Mouse (Mus musculus) liver, postnatal 0 days (tissue): Measurements from ENCODE around the gene Pcbd1. TPM values are rescaled to one million over a fixed set of nuclear protein-coding genes. Genes with fewer than 3 reads are reported as not detected.
A peak's percentile ranks its signal among the peaks of the same experiment; 100 is the strongest.
"Not testable (repeated sequence)": the region's sequence is repeated elsewhere in the genome, so short reads cannot be mapped to it uniquely, and the experiment has no call there.

Source experiments
- ATAC-seq: fragments of 200-750 bp; cut with Nextera tagmentation; 2 replicates; pipeline ENCODE4 v1.8.0; 2017; ENCODE audit warnings: mild to moderate bottlenecking, moderate library complexity
- DNase-seq: peaks from one replicate; pipeline ENCODE4 v3.0.0-alpha.2; 2016
- H3K27ac ChIP-seq: fragments of 300-500 bp; sonication (generic); 2 replicates; pipeline ENCODE4 v1.5.1; 2014; ENCODE audit warnings: antibody characterized with exemption, moderate library complexity, mild to moderate bottlenecking, low read depth
- H3K27me3 ChIP-seq: fragments of 300-500 bp; sonication (generic); 2 replicates; pipeline ENCODE4 v1.6.1; 2014; ENCODE audit warnings: low read length, control low read depth, mixed read lengths; ENCODE audit not compliant: insufficient read depth
- H3K36me3 ChIP-seq: fragments of 300-500 bp; sonication (generic); replicated peaks from 2 replicates; pipeline ENCODE4 v1.6.1; 2014; ENCODE audit warnings: mild to moderate bottlenecking, control low read depth, low read length, moderate library complexity, mixed read lengths; ENCODE audit not compliant: insufficient read depth
- H3K4me1 ChIP-seq: fragments of 300-500 bp; sonication (generic); 2 replicates; pipeline ENCODE4 v1.6.1; 2014; ENCODE audit warnings: antibody characterized with exemption, mild to moderate bottlenecking, control low read depth; ENCODE audit not compliant: insufficient read depth
- H3K4me2 ChIP-seq: fragments of 300-500 bp; sonication (generic); 2 replicates; pipeline ENCODE4 v1.6.1; 2014; ENCODE audit warnings: low read depth, mild to moderate bottlenecking, low read length, moderate library complexity, mixed read lengths
- H3K4me3 ChIP-seq: fragments of 300-500 bp; sonication (generic); 2 replicates; pipeline ENCODE4 v1.5.1; 2014; ENCODE audit warnings: low read depth, low read length
- H3K9ac ChIP-seq: fragments of 300-500 bp; sonication (generic); replicated peaks from 2 replicates; pipeline ENCODE4 v1.6.1; 2014; ENCODE audit warnings: mild to moderate bottlenecking, moderate library complexity
- H3K9me3 ChIP-seq: fragments of 300-500 bp; sonication (generic); 2 replicates; pipeline ENCODE4 v1.6.1; 2016; ENCODE audit warnings: mild to moderate bottlenecking, control low read depth, low read length, mixed read lengths
- CTCF ChIP-seq: sonication (generic); IDR thresholded peaks from 2 replicates; pipeline ENCODE4 v1.5.1; 2016; ENCODE audit warnings: antibody characterized with exemption, low read depth
- EP300 ChIP-seq: IDR thresholded peaks from 2 replicates; pipeline ENCODE4 v1.6.1; 2016; ENCODE audit warnings: antibody characterized with exemption, low read depth, mild to moderate bottlenecking
- WGBS: fragments of 180-500 bp; shearing (Covaris S2); extraction: QIAGEN DNeasy Blood & Tissue Kit; methylation state at CpG from one replicate; pipeline ENCODE4 v1.1.7; 2014; ENCODE audit not compliant: insufficient replicate concordance; 5-methylcytosine and 5-hydroxymethylcytosine counted together
- polyA plus RNA-seq: library from polyadenylated mRNA; unstranded; fragments of >200 nt; fragmentation: Nextera tagmentation; extraction: Ambion mirVana; gene quantifications from 2 replicates; pipeline ENCODE4 v1.2.1, GENCODE M21; 2015

Pcbd1 gene
- polyA plus RNA-seq, 1 experiment from 2014 or later, result 333 TPM

DNA sequence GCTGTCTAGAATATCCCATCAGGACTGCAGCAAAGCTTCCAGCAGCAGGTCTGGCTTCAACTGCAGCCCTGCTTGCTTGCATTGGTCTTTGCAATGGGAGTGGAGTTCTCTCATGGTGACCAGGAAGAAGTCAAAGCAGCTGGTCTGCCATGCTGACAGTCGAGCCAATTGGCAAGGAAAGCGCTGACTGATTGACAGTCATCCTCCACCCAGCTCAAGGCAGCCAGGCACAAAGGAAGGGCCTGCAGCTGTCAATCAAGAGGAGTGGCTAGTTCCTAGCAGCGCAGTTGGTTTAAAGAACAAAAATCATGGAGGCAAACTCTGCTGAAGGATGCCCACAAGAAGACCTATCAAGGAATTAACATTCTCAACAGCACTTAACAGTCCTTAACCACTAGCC lies 2.6 kb upstream of the Pcbd1 start:
- peaks cover 13% of the 10 kb centered on the region for H3K4me1 ChIP-seq
- DNase-seq (no peak), ATAC-seq (no peak)
- no peaks in the 10 kb centered on the region for H3K27me3 ChIP-seq
- no peak overlapping the region for H3K4me2 ChIP-seq
- H3K27ac ChIP-seq, result no peak overlapping the region
- no peak overlapping the region for H3K9ac ChIP-seq
- no peaks in the 10 kb centered on the region for H3K36me3 ChIP-seq
- no peak for TF ChIP-seq EP300
- no peak for TF ChIP-seq CTCF
- WGBS, result 67% methylated on average over 3 of the region's 3 CpGs
- no peaks in the 10 kb centered on the region for H3K9me3 ChIP-seq
- no peak overlapping the region for H3K4me3 ChIP-seq

DNA sequence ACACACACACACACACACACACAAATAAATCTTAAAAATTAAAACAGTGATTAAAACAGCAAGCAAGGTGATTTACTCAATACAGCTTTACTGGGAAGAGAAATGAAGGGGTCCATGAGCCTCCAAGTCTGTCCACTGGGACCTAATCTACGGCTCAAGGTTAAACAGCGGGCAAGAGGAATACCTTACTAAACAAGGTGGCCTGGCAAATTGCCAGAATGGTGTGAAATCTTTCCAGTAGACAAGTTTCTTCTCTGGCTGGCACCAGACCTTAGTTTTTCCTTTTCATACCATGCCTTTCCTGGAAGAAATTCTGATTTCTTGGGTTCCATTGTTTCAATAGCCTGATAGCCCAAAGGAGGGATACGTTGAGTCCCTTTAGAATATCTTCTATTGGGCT lies 663 bp upstream of the Pcbd1 start:
- ATAC-seq (no peak), DNase-seq (no peak)
- no peaks in the 10 kb centered on the region for H3K9me3 ChIP-seq
- H3K4me2 ChIP-seq, result no peak overlapping the region
- H3K4me3 ChIP-seq, result no peak overlapping the region
- WGBS, result 65% methylated on average over 3 of the region's 3 CpGs
- H3K9ac ChIP-seq, result no peak overlapping the region
- peak overlapping the region; percentile 34; the same call in 1 of the 2 replicates for H3K27ac ChIP-seq
- no peaks in the 10 kb centered on the region for H3K36me3 ChIP-seq
- H3K27me3 ChIP-seq, result no peaks in the 10 kb centered on the region
- TF ChIP-seq EP300 (no peak), CTCF (no peak)
- peaks cover 13% of the 10 kb centered on the region for H3K4me1 ChIP-seq

DNA sequence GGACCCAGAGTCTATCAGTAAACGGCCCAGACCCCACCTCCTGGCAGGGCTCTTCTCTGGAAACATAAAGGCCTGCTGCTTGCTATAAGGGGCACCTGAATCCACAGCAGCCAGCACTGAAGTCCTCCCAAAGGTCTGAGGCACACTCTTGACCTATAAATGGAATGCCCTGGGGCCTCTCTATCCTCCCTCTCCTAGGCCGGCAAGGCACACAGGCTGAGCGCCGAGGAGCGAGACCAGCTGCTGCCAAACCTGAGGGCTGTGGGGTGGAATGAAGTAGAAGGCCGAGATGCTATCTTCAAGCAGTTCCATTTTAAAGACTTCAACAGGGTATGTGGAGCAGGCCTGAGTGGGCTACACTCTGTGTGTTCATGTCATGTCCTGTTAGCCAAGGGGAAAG lies 2.7 kb downstream of the Pcbd1 start:
- WGBS, result 81% methylated on average over 6 of the region's 6 CpGs
- no peak for DNase-seq

DNA sequence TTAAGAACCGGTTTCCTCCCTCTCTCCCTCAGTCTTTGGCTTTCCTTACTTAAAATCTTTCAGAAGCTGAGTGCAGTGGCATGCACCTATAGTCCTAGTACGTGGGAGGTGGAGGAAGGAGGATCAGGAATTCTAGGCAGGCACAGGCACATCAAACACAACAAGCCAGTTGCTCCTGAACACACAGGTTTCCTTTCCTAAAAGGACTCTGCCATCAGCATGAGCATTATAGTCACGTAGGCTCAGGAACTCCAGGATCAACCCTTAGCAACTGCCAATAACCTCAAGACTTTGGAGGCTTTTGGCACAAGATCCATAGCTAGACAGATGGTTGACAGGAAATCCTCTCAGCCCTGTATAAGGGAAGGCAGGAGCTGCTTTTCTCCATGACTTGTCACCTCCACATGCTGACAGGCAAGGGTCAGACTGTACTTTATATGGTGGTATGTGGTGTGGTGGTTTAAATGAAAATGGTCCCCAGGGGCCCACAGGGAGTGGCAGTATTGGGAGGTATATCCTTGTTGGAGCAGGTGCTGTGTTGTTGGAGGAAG lies 14.5 kb downstream of the Pcbd1 start:
- H3K36me3 ChIP-seq, result peaks cover 76% of the 10 kb centered on the region

More for the DNA sequence above, 2.7 kb downstream of the Pcbd1 start:
- H3K4me1 ChIP-seq, result peaks cover 13% of the 10 kb centered on the region
- peaks cover 4% of the 10 kb centered on the region for H3K36me3 ChIP-seq
- no peak overlapping the region for H3K4me2 ChIP-seq
- TF ChIP-seq EP300 (no peak), CTCF (no peak)
- ATAC-seq, result no peak
- H3K9me3 ChIP-seq, result no peaks in the 10 kb centered on the region
- no peaks in the 10 kb centered on the region for H3K27me3 ChIP-seq
- no peak overlapping the region for H3K27ac ChIP-seq
- H3K4me3 ChIP-seq, result no peak overlapping the region
- H3K9ac ChIP-seq, result no peak overlapping the region

DNA sequence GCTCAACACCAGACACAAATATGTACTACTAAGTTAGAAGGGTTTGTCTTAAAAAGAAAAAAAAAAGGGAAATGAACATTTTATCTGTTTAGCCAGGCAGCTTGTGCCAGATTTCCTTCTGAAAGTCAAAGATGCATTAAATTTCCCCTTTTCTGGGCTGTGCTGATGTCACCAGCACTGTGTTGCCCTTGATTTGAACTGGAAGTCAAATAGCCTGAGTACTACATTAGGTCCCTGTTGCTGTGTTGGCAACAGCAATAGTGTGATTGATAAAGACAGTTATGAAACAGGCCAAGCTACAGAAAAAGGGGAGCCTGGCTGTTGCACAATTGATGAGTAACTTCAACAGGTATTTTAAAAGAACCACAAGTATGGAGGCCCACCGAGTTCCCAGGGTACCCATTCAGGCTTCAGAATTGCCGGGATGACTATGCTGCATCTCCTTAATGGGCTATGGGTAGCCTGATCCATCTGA lies 25.2 kb downstream of the Pcbd1 start:
- TF ChIP-seq EP300 (no peak), CTCF (no peak)

More for the DNA sequence above, 14.5 kb downstream of the Pcbd1 start:
- DNase-seq, result no peak
- no peak for ATAC-seq
- Histone ChIP-seq H3K27me3 (no peaks in the 10 kb centered on the region), H3K27ac (no peak overlapping the region), H3K4me2 (no peak overlapping the region), H3K9me3 (no peaks in the 10 kb centered on the region), H3K4me1 (no peaks in the 10 kb centered on the region), H3K9ac (no peak overlapping the region), H3K4me3 (no peak overlapping the region)
- TF ChIP-seq EP300, result no peak
- TF ChIP-seq CTCF, result no peak
- WGBS, result 85% methylated on average over 3 of the region's 3 CpGs

DNA sequence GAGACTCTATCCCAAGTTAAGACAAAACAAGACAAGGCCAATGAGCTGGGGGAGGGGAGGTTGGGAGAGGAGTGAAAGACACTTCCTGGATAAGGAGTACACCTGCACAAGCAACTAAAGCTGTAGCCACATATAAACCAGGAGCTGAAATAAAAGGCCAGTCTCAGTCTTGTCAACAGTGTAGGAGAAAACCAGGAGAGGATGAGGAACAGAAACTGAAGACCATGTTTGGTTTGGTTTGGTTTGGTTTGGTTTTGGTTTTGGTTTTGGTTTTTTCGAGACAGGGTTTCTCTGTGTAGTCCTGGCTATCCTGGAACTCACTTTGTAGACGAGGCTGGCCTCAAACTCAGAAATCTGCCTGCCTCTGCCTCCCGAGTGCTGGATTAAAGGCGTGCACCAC lies 32.6 kb downstream of the Pcbd1 start:
- not testable (repeated sequence) for DNase-seq, H3K9ac ChIP-seq, ATAC-seq, H3K27me3 ChIP-seq, H3K9me3 ChIP-seq, H3K4me3 ChIP-seq
- 85% methylated on average over 4 of the region's 4 CpGs for WGBS
- Histone ChIP-seq H3K27ac (peak overlapping the region; percentile 41; the same call in 1 of the 2 replicates), H3K4me1 (peaks cover 15% of the 10 kb centered on the region), H3K4me2 (peak overlapping the region; percentile 35), H3K36me3 (peaks cover 21% of the 10 kb centered on the region)

More for the DNA sequence above, 25.2 kb downstream of the Pcbd1 start:
- WGBS, result 73% methylated on average over 2 of the region's 2 CpGs
- ATAC-seq, result peak; percentile 73; the same call in 1 of the 2 replicates
- no peak overlapping the region for H3K9ac ChIP-seq
- no peak for DNase-seq
- no peak overlapping the region for H3K4me3 ChIP-seq
- H3K9me3 ChIP-seq, result no peaks in the 10 kb centered on the region
- no peaks in the 10 kb centered on the region for H3K4me1 ChIP-seq
- no peak overlapping the region for H3K4me2 ChIP-seq
- H3K36me3 ChIP-seq, result peaks cover 37% of the 10 kb centered on the region
- H3K27ac ChIP-seq, result 0 out of 2 replicates have a peak overlapping the region, but pooled peaks have one; percentile 19
- no peaks in the 10 kb centered on the region for H3K27me3 ChIP-seq
